Mouse (Mus musculus) adrenal gland, adult 2 months (tissue): ENCODE measurements around the gene Gm49361. TPM values are rescaled to one million over a fixed set of nuclear protein-coding genes. Genes with fewer than 3 reads are reported as not detected.
"Not testable (repeated sequence)": the region's sequence is repeated elsewhere in the genome, so short reads cannot be mapped to it uniquely, and the experiment has no call there.

ENCODE experiments used
- DNase-seq: peaks from one replicate; pipeline ENCODE4 v3.0.0; 2021
- polyA plus RNA-seq: library from polyadenylated mRNA; depleted of rRNA; stranded (reverse); fragments of >200 nt; gene quantifications from 2 replicates; pipeline ENCODE4 v1.2.3, GENCODE M21; 2012
- total RNA-seq, 2 experiments: library from RNA; stranded (reverse); gene quantifications; 2 replicates each; pipeline ENCODE4 v1.2.3; 2021

The Gm49361 gene
- total and polyA plus RNA-seq, 3 experiments: 3.5 TPM; not detected in 2

DNA sequence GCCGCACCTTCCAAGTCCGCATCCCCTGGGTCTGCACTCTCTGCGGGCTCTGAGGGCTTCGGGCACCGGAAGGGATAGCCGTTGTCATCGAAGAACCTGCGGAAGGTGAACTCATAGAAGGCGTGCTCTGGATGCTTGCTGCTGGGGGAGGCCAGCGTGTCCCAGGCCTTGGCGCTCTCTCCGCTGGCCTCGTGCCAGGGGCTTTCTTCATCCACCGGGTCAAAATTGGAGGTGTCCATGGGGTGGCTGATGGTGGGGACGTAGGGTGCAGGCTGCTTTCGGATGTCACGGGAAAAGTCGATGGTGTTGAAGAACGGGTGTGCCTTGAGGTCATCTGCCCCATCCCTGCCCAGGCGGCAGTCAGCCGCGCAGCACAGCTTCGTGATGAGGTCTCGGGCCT, 54.6 kb downstream of the Gm49361 start:
- no peak for DNase-seq

DNA sequence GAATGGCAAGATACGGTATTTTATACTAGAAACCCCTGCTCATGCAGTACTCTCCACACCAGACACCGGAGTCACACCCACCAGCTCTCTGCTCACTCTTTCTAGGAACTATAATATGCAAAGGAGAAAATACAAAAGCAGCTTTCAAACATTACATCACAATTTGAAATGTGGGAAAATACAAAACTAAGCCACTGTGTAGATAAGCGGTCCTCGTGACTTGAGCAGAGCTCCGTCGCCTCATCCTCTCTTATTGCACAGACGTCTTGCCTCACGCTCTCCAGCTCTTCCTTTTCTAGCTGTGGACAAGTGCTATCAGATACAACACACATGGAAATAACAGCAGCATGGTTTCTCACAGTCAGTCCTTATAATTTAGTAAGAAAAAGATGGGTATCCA, 55.2 kb downstream of the Gm49361 start:
- no peak for DNase-seq

DNA sequence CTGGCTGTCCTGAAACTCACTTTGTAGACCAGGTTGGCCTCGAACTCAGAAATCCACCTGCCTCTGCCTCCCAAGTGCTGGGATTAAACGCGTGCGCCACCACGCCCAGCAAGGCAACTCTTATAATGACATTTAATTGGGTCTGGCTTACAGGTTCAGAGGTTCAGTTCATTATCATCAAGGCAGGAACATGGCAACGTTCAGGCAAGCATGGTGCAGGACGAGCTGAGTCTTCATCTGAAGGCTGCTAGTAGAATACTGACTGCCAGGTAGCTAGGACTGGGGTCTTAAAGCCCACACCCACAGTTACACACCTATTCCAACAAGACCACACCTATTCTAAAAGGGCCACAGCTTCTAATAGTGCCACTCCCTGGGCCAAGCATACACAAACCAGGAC, 57.8 kb downstream of the Gm49361 start:
- not testable (repeated sequence) for DNase-seq

DNA sequence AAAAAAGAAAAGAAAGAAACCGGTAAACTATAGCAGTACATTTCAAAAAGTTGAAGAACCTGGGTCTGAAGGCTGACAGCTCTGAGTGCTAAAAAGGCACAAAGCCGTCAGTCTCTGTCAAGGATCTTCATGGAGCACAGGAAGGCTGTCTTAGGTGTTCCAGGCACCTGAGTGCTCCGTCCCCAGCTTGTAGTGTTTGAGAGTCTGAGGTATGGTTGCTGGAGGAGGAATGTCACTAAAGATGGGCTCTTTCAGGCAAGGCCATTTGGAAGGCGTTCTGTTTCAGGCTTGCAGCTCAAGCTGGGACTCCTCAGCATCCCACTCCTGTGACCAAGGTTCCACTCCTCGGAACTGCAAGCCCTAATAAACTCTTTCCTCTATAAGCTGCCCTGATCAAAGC, 58.5 kb downstream of the Gm49361 start:
- DNase-seq: no peak

- DNase-seq: no peak
Observed at GRCm38 (mm10) chr14:57686647-57687046, 59.3 kb downstream of the Gm49361 start.

- peak; percentile 44 for DNase-seq
Observed at GRCm38 (mm10) chr14:57684579-57684978, 61.3 kb downstream of the Gm49361 start.

GRCm38 (mm10) chr14:57682751-57683150, 63.2 kb downstream of the Gm49361 start:
- no peak for DNase-seq

- DNase-seq: peak; percentile 82
Observed at GRCm38 (mm10) chr14:57679958-57680535, 65.9 kb downstream of the Gm49361 start.

DNA sequence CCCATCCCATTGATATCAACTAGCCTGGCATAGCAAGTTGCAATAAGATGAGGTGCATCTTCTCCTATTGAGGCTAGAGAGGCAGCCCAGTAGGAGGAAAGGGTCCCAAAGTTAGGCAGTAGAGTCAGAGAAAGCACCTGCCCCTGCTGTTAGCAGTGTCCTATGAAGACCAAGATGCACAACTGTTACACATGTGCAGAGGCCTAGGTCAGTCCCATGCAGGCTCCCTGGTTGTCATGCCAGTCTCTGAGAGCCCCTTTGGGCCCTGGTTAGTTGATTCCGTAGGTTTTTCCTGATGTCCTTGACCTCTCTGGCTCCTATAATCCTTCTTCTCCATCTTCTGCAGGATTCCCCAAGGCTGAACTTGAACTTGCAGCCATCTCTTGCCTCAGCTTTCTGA, 66.4 kb downstream of the Gm49361 start:
- no peak for DNase-seq

- no peak for DNase-seq
Observed at GRCm38 (mm10) chr14:57675481-57675880, 70.4 kb downstream of the Gm49361 start.

GRCm38 (mm10) chr14:57665628-57665950, 80.3 kb downstream of the Gm49361 start:
- no peak for DNase-seq

GRCm38 (mm10) chr14:57664822-57665627, 80.9 kb downstream of the Gm49361 start, which contains the start of gene Xpo4:
TSS of gene Xpo4 (minus strand) at chr14:57665430.
- DNase-seq: peak; percentile 92

DNA sequence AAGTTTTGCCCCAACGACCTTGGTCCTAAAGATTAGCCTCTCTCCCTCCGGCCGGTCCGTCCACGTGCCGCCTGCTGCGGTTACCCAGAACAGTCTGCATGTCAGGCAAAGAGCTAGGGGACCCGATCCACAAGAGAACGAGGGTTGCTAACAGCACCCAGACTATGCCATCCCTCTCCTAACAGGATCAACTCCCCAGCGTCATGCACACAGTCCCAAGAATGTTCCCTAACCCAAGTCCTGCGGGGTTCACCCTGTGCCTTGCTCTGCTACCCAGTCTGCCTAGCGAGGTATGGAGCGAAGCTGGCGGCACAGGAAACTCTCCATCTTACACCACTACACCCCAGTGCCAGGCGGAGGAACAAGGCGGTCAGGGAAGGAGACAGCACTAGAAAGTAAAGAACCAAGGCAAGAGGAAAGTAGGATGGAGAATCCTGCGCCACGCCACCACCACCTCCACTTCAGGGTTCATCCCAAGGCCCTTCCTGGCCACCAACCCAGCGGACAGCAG, 81.5 kb downstream of the Gm49361 start:
- peak; percentile 81 for DNase-seq

DNA sequence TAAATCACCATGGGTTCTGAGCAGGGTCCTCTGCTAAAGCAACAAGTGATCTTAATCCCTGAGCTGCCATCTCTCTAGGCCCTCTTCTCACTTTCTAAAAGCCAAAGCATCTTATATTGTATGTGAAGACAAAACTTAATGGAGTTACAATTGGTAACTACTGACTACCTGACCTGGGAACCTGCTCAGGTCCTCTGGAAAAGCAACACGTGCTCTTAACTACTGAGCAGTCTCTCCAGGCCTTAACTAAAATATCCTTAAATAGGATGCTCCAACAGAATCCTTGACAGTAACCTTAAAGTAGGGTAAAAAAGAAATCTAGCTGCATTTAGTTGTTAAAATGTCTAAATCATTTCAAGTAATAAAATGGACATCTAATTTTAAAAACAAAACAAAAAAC, 82.3 kb downstream of the Gm49361 start:
- DNase-seq: peak; percentile 29

DNA sequence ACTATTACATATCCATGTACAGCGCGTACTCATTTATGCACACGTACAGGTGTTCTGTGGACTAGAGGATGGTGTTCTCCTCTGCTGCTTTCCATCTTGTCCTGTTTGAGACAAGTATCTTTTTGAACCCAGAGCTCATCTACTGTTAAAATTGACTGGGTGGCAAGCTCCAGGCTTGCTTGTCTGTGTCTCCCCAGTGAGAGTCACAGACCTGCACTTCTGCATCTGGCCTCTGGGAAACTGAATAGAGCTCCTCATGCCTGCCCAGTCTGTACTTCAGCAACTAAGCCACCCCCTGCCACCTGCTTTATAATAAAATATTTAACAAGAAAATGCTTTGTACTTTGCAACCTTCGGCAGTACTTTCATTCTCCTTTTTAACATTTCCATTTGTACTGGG, 87.6 kb downstream of the Gm49361 start:
- DNase-seq: no peak

DNA sequence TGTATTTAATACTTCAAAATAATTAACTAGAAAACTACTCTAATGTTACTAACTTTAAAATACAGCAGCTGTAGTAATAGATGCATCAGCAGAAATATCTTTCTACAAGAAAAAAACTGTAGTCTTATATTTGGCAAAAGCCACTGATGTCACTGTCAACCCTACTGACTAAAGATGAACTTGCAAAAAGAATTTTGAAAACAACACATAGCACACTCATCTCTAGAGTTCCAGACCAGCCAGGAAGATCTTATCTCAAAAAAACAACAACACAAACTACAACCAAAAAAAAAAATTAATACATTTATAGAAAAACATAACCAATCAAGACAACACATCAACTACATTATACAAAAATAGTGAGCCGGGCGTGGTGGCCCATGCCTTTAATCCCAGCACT, 88.4 kb downstream of the Gm49361 start:
- no peak for DNase-seq

DNA sequence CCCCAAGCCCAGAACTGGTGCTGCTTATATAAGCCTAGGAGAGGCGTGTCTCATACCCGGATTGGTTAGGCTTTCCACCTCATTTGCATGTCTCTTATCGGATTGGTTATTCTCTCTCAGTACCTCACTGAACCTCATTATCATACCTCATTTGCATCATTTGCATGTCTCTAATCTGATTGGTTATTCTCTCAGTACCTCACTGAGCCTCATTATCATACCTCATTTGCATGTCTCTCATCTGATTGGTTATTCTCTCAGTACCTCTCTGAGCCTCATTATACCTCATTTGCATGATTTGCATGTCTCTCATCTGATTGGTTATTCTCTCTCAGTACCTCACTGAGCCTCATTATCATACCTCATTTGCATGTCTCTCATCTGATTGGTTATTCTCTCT, 89.4 kb downstream of the Gm49361 start:
- DNase-seq: not testable (repeated sequence)

DNA sequence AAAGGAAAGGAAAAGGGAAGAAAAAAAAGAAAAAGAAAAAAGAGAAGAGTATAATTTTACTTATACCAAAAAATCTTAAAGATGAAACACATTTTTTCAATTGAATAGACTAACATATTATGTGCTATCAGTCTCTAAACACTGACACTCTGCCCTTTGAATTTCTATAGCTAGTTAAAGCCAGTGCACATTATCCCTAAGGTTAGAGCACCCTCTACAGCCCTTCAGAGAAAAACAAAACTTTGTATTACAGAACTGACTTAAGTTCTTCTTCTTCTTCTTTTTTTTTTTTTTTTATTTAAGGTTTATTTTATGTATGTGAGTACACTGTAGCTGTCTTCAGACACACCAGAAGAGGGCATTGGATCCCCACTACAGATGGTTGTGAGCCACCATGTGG, 96.4 kb downstream of the Gm49361 start:
- DNase-seq: no peak

GRCm38 (mm10) chr14:57646155-57646554, 99.7 kb downstream of the Gm49361 start:
- DNase-seq: no peak

- no peak for DNase-seq
Observed at GRCm38 (mm10) chr14:57639153-57639552, 106.8 kb downstream of the Gm49361 start.

DNA sequence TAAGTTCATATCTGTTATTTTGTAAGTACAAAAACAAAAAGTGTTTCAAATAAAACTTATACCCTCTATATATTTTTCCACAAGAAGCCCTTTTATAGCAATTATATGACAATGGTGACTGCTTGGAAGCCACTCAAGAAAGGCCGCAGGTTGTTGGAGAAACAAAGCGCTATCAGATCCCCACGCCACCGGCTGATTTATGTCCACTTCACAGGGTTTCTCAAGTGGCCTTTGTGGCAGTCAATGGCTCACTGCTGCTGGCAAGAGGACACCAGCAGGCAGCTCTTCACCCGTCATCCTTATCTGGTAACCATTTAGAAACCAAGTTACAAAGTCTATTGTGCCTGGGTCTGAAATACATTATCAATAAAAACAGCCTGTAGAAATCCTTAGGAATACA, 111.8 kb downstream of the Gm49361 start:
- peak; percentile 71 for DNase-seq

GRCm38 (mm10) chr14:57629595-57629994, 116.3 kb downstream of the Gm49361 start:
- DNase-seq: no peak

DNA sequence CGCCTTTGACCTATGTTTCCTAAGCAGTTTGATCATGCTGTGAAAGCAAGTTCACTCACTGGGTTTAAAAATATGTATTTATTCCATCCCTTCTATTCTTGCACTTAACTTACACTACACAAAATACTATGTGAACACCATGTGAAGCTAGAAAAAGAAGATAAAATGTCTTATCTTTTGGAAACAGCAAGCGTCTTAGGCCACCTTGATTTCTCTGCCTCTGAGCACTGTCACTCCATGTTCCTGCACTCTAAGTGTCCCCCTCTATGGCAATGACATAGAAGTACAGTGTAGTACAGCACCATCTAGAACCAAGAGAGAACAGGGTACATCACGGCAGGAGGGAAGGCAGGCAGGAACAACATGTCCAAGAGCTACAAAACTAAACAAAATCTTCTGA, 123.0 kb downstream of the Gm49361 start:
- DNase-seq: no peak

- DNase-seq: no peak
Observed at GRCm38 (mm10) chr14:57621699-57622098, 124.2 kb downstream of the Gm49361 start.
